Mouse (Mus musculus) bone marrow macrophage, adult 2 months (primary cell): ENCODE data around the gene Asic3. TPM values are rescaled to one million over a fixed set of nuclear protein-coding genes. Genes with fewer than 3 reads are reported as not detected.

ENCODE experiments used
- H3K27ac ChIP-seq: 2 replicates; pipeline ENCODE4 v1.5.1; 2012; ENCODE audit warnings: low read depth, low read length; ENCODE audit not compliant: insufficient read depth
- H3K4me1 ChIP-seq: 2 replicates; pipeline ENCODE4 v1.6.1; 2012; ENCODE audit warnings: low read length; ENCODE audit not compliant: control insufficient read depth, insufficient read depth
- H3K4me3 ChIP-seq: 2 replicates; pipeline ENCODE4 v1.5.1; 2012; ENCODE audit warnings: mild to moderate bottlenecking, low read length, moderate library complexity; ENCODE audit not compliant: insufficient read depth
- CTCF ChIP-seq: IDR thresholded peaks from 2 replicates; pipeline ENCODE4 v1.5.1; 2012; ENCODE audit warnings: low read depth, mild to moderate bottlenecking, low read length, moderate library complexity
- POLR2A ChIP-seq: IDR thresholded peaks from 2 replicates; pipeline ENCODE4 v1.6.1; 2012; ENCODE audit warnings: mild to moderate bottlenecking, low read depth, low read length, borderline replicate concordance
- polyA plus RNA-seq: library from polyadenylated mRNA; stranded (reverse); fragments of >200 nt; gene quantifications from 2 replicates; pipeline ENCODE4 v1.2.4, GENCODE M21; 2012; ENCODE audit not compliant: missing spikeins, insufficient read depth, insufficient read length

The Asic3 gene
- polyA plus RNA-seq, 1 experiment, result not detected

GRCm38 (mm10) chr5:24427285-24427633, 14.1 kb downstream of the Asic3 start:
- no peak overlapping the region for H3K27ac ChIP-seq
- H3K4me3 ChIP-seq, result no peak overlapping the region
- TF ChIP-seq CTCF (no peak), POLR2A (no peak)
- peaks cover 13% of the 10 kb centered on the region for H3K4me1 ChIP-seq

GRCm38 (mm10) chr5:24427981-24428402, 14.8 kb downstream of the Asic3 start:
- no peak for TF ChIP-seq POLR2A
- no peak for TF ChIP-seq CTCF
- H3K4me3 ChIP-seq, result no peak overlapping the region
- peaks cover 13% of the 10 kb centered on the region for H3K4me1 ChIP-seq
- H3K27ac ChIP-seq, result no peak overlapping the region

GRCm38 (mm10) chr5:24428596-24428995, 15.4 kb downstream of the Asic3 start:
- Histone ChIP-seq H3K4me3 (no peak overlapping the region), H3K27ac (no peak overlapping the region), H3K4me1 (peaks cover 13% of the 10 kb centered on the region)
- TF ChIP-seq CTCF (no peak), POLR2A (no peak)

GRCm38 (mm10) chr5:24433993-24434392, 20.8 kb downstream of the Asic3 start:
- H3K4me1 ChIP-seq, result no peaks in the 10 kb centered on the region
- no peak overlapping the region for H3K27ac ChIP-seq
- no peak for TF ChIP-seq POLR2A
- no peak for TF ChIP-seq CTCF
- H3K4me3 ChIP-seq, result no peak overlapping the region

GRCm38 (mm10) chr5:24441187-24441586, 28.0 kb downstream of the Asic3 start:
- Histone ChIP-seq H3K4me3 (no peak overlapping the region), H3K4me1 (peaks cover 9% of the 10 kb centered on the region), H3K27ac (no peak overlapping the region)
- TF ChIP-seq POLR2A, result no peak
- TF ChIP-seq CTCF, result no peak

- Histone ChIP-seq H3K4me1 (peaks cover 9% of the 10 kb centered on the region), H3K27ac (no peak overlapping the region), H3K4me3 (no peak overlapping the region)
- TF ChIP-seq POLR2A (no peak), CTCF (no peak)
These were observed 28.8 kb downstream of the Asic3 start for GRCm38 (mm10) chr5:24442029-24442428.

GRCm38 (mm10) chr5:24443204-24443603, 30.0 kb downstream of the Asic3 start:
- H3K27ac ChIP-seq, result no peak overlapping the region
- no peak for TF ChIP-seq CTCF
- no peak for TF ChIP-seq POLR2A
- no peak overlapping the region for H3K4me3 ChIP-seq
- H3K4me1 ChIP-seq, result peaks cover 12% of the 10 kb centered on the region

- no peak for TF ChIP-seq POLR2A
- TF ChIP-seq CTCF, result no peak
- peaks cover 12% of the 10 kb centered on the region for H3K4me1 ChIP-seq
- H3K4me3 ChIP-seq, result peak overlapping the region; percentile 74
- no peak overlapping the region for H3K27ac ChIP-seq
These were observed 30.7 kb downstream of the Asic3 start for GRCm38 (mm10) chr5:24443927-24444326.

- peaks cover 12% of the 10 kb centered on the region for H3K4me1 ChIP-seq
- peak; percentile 39; the same call in 1 of the 2 replicates for TF ChIP-seq POLR2A
- no peak for TF ChIP-seq CTCF
These were observed 31.7 kb downstream of the Asic3 start, which contains the start of gene Fastk for GRCm38 (mm10) chr5:24444746-24445427. Gene Fastk (minus strand): TSS chr5:24445287.

GRCm38 (mm10) chr5:24445428-24446080, 32.4 kb downstream of the Asic3 start:
- TF ChIP-seq POLR2A (no peak), CTCF (no peak)
- peak overlapping the region; percentile 63 for H3K4me3 ChIP-seq
- peaks cover 12% of the 10 kb centered on the region for H3K4me1 ChIP-seq
- peak overlapping the region; percentile 9; the same call in 1 of the 2 replicates for H3K27ac ChIP-seq

More at GRCm38 (mm10) chr5:24444746-24445427, 31.7 kb downstream of the Asic3 start, which contains the start of gene Fastk:
- Histone ChIP-seq H3K27ac (peak within 1 kb of the TSS; percentile 55), H3K4me3 (peak within 1 kb of the TSS; percentile 74)
